Comparison of ENCODE assay signal across 18 mouse cellular contexts in the genomic region with DNA sequence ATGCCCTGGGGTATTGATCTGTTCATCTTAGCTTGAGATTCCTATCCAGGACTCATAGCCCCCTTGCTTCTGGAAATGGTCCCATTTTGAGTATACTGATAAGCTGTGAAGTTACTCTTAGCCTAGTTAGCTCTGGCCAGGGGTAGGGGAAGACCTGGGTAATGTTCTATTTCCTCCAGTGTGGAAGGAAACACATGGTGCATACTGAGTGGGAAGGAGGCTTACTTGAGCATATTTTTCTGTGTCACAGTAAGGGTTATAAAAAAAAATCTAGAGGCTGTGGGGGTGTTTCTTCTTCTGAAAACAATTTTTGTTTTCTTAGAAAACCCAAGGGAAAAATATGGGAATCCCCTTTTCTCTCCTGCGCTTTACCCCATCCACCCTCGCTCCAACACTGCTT.
DNase-seq lines count a peak whose midpoint lies in the region; ATAC-seq lines count a peak whose summit lies in the region.
"Had no signal": no experiment of that assay in that cellular context is flagged by ENCODE, and none has a peak within 500 bp of the region (broad histone marks: within the 10 kb centered on the region; RNA-seq: fewer than 3 reads in every experiment).

No protein-coding gene starts in this region.

- intact Hi-C loops in left cerebral cortex, postnatal 10 days (cut with DNase I): no loop called here

- peak; percentile 95 for ATAC-seq in frontal cortex, adult (ENCODE audit: low TSS enrichment)
- ATAC-seq: forebrain, embryonic 14.5 days; intestine, postnatal 0 days had no signal

- DNase-seq in frontal cortex, postnatal 25 days (ENCODE audit: low spot score in 2 of 2): no peak
- DNase-seq in left cerebral cortex, adult 11 months (ENCODE audit: low spot score): peak; percentile 10
- DNase-seq in left cerebral cortex, postnatal 10 days (ENCODE audit: extremely low spot score in 1 of 2, low spot score in 2 of 2): no peak
- DNase-seq in right cerebral cortex, postnatal 25 days: peak; percentile 6
- DNase-seq in right cerebral cortex, postnatal 14 days: no peak
- no peak for DNase-seq in retina, embryonic 14.5 days (ENCODE audit: low spot score)
- DNase-seq: adrenal gland, postnatal 10 days; cerebellum, adult 8-10 months; cerebellum, postnatal 36 days; gastrocnemius, adult 2 months; liver, embryonic 13.5 days; lung, adult 2 months; midbrain, embryonic 14.5 days; retina, postnatal 1 day; spleen, adult 18-20 months had no signal

Comparison
In these comparisons a context has a peak if more than half of its experiments do, and no peak if none do; other contexts are left out.
1. DNase-seq: peak in left cerebral cortex, adult 11 months (single experiment) and right cerebral cortex, postnatal 25 days (single experiment); none in frontal cortex, postnatal 25 days (0 of 2), left cerebral cortex, postnatal 10 days (0 of 2), right cerebral cortex, postnatal 14 days (single experiment) and retina, embryonic 14.5 days (single experiment).